In genomic region chr13:54783698-54784097, GRCm38 (mm10) we compare ENCODE assay signal across 30 mouse cellular contexts. TPM values are rescaled to one million over a fixed set of nuclear protein-coding genes. Genes with fewer than 3 reads are reported as not detected.
DNase-seq lines count a peak whose midpoint lies in the region; ATAC-seq and TF ChIP-seq lines count a peak whose summit lies in the region.
"Had no signal": no experiment of that assay in that cellular context is flagged by ENCODE, and none has a peak within 500 bp of the region (broad histone marks: within the 10 kb centered on the region; RNA-seq: fewer than 3 reads in every experiment).

TSS of gene Eif4e1b (plus strand) at chr13:54783998.

- TF ChIP-seq EP300 in ES-Bruce4 (IDR thresholded peaks at IDR 0.05; ENCODE audit: insufficient read depth, low read depth, low read length): no peak
- TF ChIP-seq EP300 in stomach, postnatal 0 days (optimal IDR thresholded peaks at IDR 0.05): no peak

- DNase-seq in midbrain, embryonic 11.5 days (ENCODE audit: low spot score, missing footprints): peak; percentile 80
- no peak for DNase-seq in midbrain, embryonic 10.5 days (ENCODE audit: low spot score)
- DNase-seq in ES-E14 (ENCODE audit: low read depth, low spot score): no peak
- DNase-seq in retina, postnatal 1 day: no peak
- no peak for DNase-seq in stomach, postnatal 0 days (ENCODE audit: low spot score)
- DNase-seq: adrenal gland, adult 2 months; adrenal gland, adult 8-10 months; adrenal gland, postnatal 10 days; adrenal gland, postnatal 14 days; adrenal gland, postnatal 25 days; adrenal gland, postnatal 36 days; B cell, adult 2 months; cerebellum, adult 11 months; cerebellum, adult 11-12 months; cerebellum, adult 18-20 months; cerebellum, adult 2 months; cerebellum, adult 8-10 months had no signal

- H3K27me3 ChIP-seq in midbrain, embryonic 11.5 days (ENCODE audit: control insufficient read depth, insufficient read depth, low read length): no peaks in the 10 kb centered on the region
- peaks cover 8% of the 10 kb centered on the region; the same call in 1 of the 2 replicates for H3K27me3 ChIP-seq in midbrain, embryonic 10.5 days (ENCODE audit: low read depth, poor library complexity, severe bottlenecking)
- H3K27me3 ChIP-seq in E14TG2a.4 (ENCODE audit: insufficient read depth, low read length): peaks cover 36% of the 10 kb centered on the region
- no peaks in the 10 kb centered on the region for H3K27me3 ChIP-seq in ES-Bruce4 (ENCODE audit: control insufficient read depth, insufficient read depth, low read length, poor library complexity, severe bottlenecking)
- no peaks in the 10 kb centered on the region for H3K27me3 ChIP-seq in forebrain, embryonic 15.5 days
- H3K27me3 ChIP-seq in stomach, postnatal 0 days (ENCODE audit: control insufficient read depth, insufficient read depth, low read length): no peaks in the 10 kb centered on the region
- H3K27me3 ChIP-seq: Patski had no signal

- no peaks in the 10 kb centered on the region for H3K36me3 ChIP-seq in midbrain, embryonic 11.5 days (ENCODE audit: control insufficient read depth, insufficient read depth, low read length)
- H3K36me3 ChIP-seq in midbrain, embryonic 10.5 days: no peaks in the 10 kb centered on the region
- H3K36me3 ChIP-seq in E14TG2a.4 (ENCODE audit: insufficient read depth, low read length) (no peaks in the 10 kb centered on the region), ES-Bruce4 (ENCODE audit: control insufficient read depth, insufficient read depth, low read length, poor library complexity, severe bottlenecking) (no peaks in the 10 kb centered on the region), ES-E14 (ENCODE audit: control insufficient read depth, insufficient read depth, low read length, poor library complexity, severe bottlenecking) (no peaks in the 10 kb centered on the region)
- no peaks in the 10 kb centered on the region for H3K36me3 ChIP-seq in forebrain, embryonic 15.5 days
- H3K36me3 ChIP-seq in stomach, postnatal 0 days (ENCODE audit: control insufficient read depth, insufficient read depth, low read length): no peaks in the 10 kb centered on the region
- H3K36me3 ChIP-seq: G1E had no signal

- H3K27ac ChIP-seq in midbrain, embryonic 11.5 days (ENCODE audit: low read depth, low read length): no peak within 1 kb of the TSS
- no peak within 1 kb of the TSS for H3K27ac ChIP-seq in midbrain, embryonic 10.5 days (replicated peaks)
- H3K27ac ChIP-seq in ES-Bruce4 (ENCODE audit: insufficient read depth, low read length): peak within 1 kb of the TSS; percentile 3; the same call in 1 of the 2 replicates
- H3K27ac ChIP-seq in ES-E14 (ENCODE audit: insufficient read depth, low read depth, low read length, poor library complexity, severe bottlenecking): peak within 1 kb of the TSS; percentile 3; the same call in 1 of the 2 replicates
- no peak within 1 kb of the TSS for H3K27ac ChIP-seq in forebrain, embryonic 15.5 days (replicated peaks)
- no peak within 1 kb of the TSS for H3K27ac ChIP-seq in stomach, postnatal 0 days (replicated peaks)

- TF ChIP-seq CTCF in E14TG2a.4 (conservative IDR thresholded peaks at IDR 0.05; ENCODE audit: low read length) (no peak), ES-Bruce4 (IDR thresholded peaks at IDR 0.05; ENCODE audit: low read depth, low read length) (no peak)
- no peak for TF ChIP-seq CTCF in stomach, postnatal 0 days (IDR thresholded peaks at IDR 0.05; ENCODE audit: low read depth)

- 88% methylated on average over 4 of the region's 4 CpGs for WGBS in midbrain, embryonic 11.5 days
- WGBS in midbrain, embryonic 10.5 days: 92% methylated on average over 4 of the region's 4 CpGs
- WGBS in forebrain, embryonic 15.5 days: 88% methylated on average over 4 of the region's 4 CpGs
- WGBS in stomach, postnatal 0 days: 76% methylated on average over 4 of the region's 4 CpGs

- H3K4me3 ChIP-seq in midbrain, embryonic 11.5 days (ENCODE audit: low read depth, low read length): no peak within 1 kb of the TSS
- no peak within 1 kb of the TSS for H3K4me3 ChIP-seq in midbrain, embryonic 10.5 days
- H3K4me3 ChIP-seq in E14TG2a.4 (replicated peaks; ENCODE audit: low read length): 0 out of 2 replicates have a peak within 1 kb of the TSS, but pooled peaks have one; percentile 13
- no peak within 1 kb of the TSS for H3K4me3 ChIP-seq in ES-Bruce4 (ENCODE audit: low read depth, low read length)
- no peak within 1 kb of the TSS for H3K4me3 ChIP-seq in ES-E14 (ENCODE audit: insufficient read depth in 1 of 2, low read depth in 1 of 2, low read length in 2 of 2, poor library complexity in 1 of 2, severe bottlenecking in 1 of 2)
- H3K4me3 ChIP-seq in forebrain, embryonic 15.5 days: no peak within 1 kb of the TSS
- H3K4me3 ChIP-seq in stomach, postnatal 0 days (ENCODE audit: low read depth, low read length): no peak within 1 kb of the TSS

- no peak for ATAC-seq in midbrain, embryonic 11.5 days (ENCODE audit: low FRiP score)
- ATAC-seq in forebrain, embryonic 15.5 days (replicated peaks): no peak
- ATAC-seq in stomach, postnatal 0 days (ENCODE audit: low FRiP score, low TSS enrichment): no peak
- ATAC-seq: activated CD4-positive, CD25-positive, alpha-beta regulatory T cell, adult 4 months; CD4-positive, CD25-positive, alpha-beta regulatory T cell, adult 4 months; Patski had no signal

- no peaks in the 10 kb centered on the region for H3K9me3 ChIP-seq in midbrain, embryonic 11.5 days (ENCODE audit: control insufficient read depth, low read length)
- no peaks in the 10 kb centered on the region for H3K9me3 ChIP-seq in midbrain, embryonic 10.5 days (replicated peaks)
- H3K9me3 ChIP-seq in E14TG2a.4 (ENCODE audit: low read length) (peaks cover 38% of the 10 kb centered on the region), ES-Bruce4 (replicated peaks; ENCODE audit: control insufficient read depth, insufficient read depth, low read length, poor library complexity, severe bottlenecking) (no peaks in the 10 kb centered on the region; the same call in 1 of the 2 replicates), ES-E14 (ENCODE audit: control insufficient read depth, insufficient read depth, low read depth, low read length) (no peaks in the 10 kb centered on the region)
- H3K9me3 ChIP-seq in forebrain, embryonic 15.5 days: no peaks in the 10 kb centered on the region
- no peaks in the 10 kb centered on the region for H3K9me3 ChIP-seq in stomach, postnatal 0 days (ENCODE audit: control insufficient read depth, low read length)
- H3K9me3 ChIP-seq: G1E had no signal

- H3K4me2 ChIP-seq in midbrain, embryonic 11.5 days: no peak within 1 kb of the TSS
- H3K4me2 ChIP-seq in forebrain, embryonic 15.5 days (replicated peaks): no peak within 1 kb of the TSS
- no peak within 1 kb of the TSS for H3K4me2 ChIP-seq in stomach, postnatal 0 days (replicated peaks; ENCODE audit: low read depth)

- H3K4me1 ChIP-seq in midbrain, embryonic 11.5 days (ENCODE audit: control insufficient read depth, insufficient read depth, low read length): no peaks in the 10 kb centered on the region
- H3K4me1 ChIP-seq in midbrain, embryonic 10.5 days: peaks cover 3% of the 10 kb centered on the region
- peaks cover 50% of the 10 kb centered on the region for H3K4me1 ChIP-seq in E14TG2a.4 (replicated peaks; ENCODE audit: low read depth, low read length)
- H3K4me1 ChIP-seq in ES-Bruce4 (ENCODE audit: control insufficient read depth, insufficient read depth, low read length): peaks cover 2% of the 10 kb centered on the region
- peaks cover 2 to 17% of the 10 kb centered on the region in 2 experiments; a peak in 2 of 4 replicates for H3K4me1 ChIP-seq in ES-E14 (ENCODE audit: control insufficient read depth in 2 of 2, insufficient read depth in 2 of 2, low read length in 2 of 2, poor library complexity in 1 of 2)
- H3K4me1 ChIP-seq in forebrain, embryonic 15.5 days: peaks cover 6% of the 10 kb centered on the region
- no peaks in the 10 kb centered on the region for H3K4me1 ChIP-seq in stomach, postnatal 0 days (replicated peaks; ENCODE audit: control insufficient read depth, insufficient read depth)

- no peak within 1 kb of the TSS for H3K9ac ChIP-seq in midbrain, embryonic 11.5 days (ENCODE audit: low read length)
- H3K9ac ChIP-seq in ES-Bruce4 (ENCODE audit: low read depth, poor library complexity, severe bottlenecking) (no peak within 1 kb of the TSS), ES-E14 (ENCODE audit: insufficient read depth, low read depth, low read length, poor library complexity, severe bottlenecking) (no peak within 1 kb of the TSS)
- no peak within 1 kb of the TSS for H3K9ac ChIP-seq in forebrain, embryonic 15.5 days (replicated peaks)
- H3K9ac ChIP-seq in stomach, postnatal 0 days (ENCODE audit: low read length): no peak within 1 kb of the TSS

- TF ChIP-seq POLR2A in ES-Bruce4 (IDR thresholded peaks at IDR 0.05; ENCODE audit: insufficient read depth, low read length): no peak

- in situ Hi-C loops in ES-E14 (cut with MboI; ENCODE audit: low sequenced_read_pairs in 2 of 2, unreplicated experiment in 2 of 2): no loop called here

TF ChIP-seq in ES-E14, 5 proteins besides CTCF, POLR2A, EP300 and RAD21:
- TF ChIP-seq MAFK (IDR thresholded peaks at IDR 0.05; ENCODE audit: insufficient read depth, low read depth, low read length): no peak
- no peak for TF ChIP-seq CHD2 (IDR thresholded peaks at IDR 0.05; ENCODE audit: low read depth, low read length)
- TF ChIP-seq HCFC1 (IDR thresholded peaks at IDR 0.05; ENCODE audit: borderline replicate concordance, insufficient read depth, low read length): no peak
- no peak for TF ChIP-seq ZC3H11A (IDR thresholded peaks at IDR 0.05; ENCODE audit: borderline replicate concordance, low read depth, low read length)
- TF ChIP-seq ZNF384 (IDR thresholded peaks at IDR 0.05; ENCODE audit: low read depth, low read length): no peak

RNA-seq across cellular contexts. Expression of gene Eif4e1b, which starts in this region (rescaled TPM):
- polyA plus RNA-seq in midbrain, embryonic 11.5 days (2014; fragmentation: Nextera tagmentation; extraction: Ambion mirVana): not detected in 2 replicates
- polyA plus RNA-seq in midbrain, embryonic 10.5 days (2016; fragmentation: Nextera tagmentation; extraction: Ambion mirVana): not detected in 2 replicates
- not detected in 2 replicates for polyA plus RNA-seq in ES-Bruce4 (2011; ENCODE audit: insufficient read depth, insufficient read length, low read depth, missing spikeins)
- 0.37 and 0.54 TPM in 2 replicates for total RNA-seq in ES-E14 (2012; rRNA removed)
- polyA plus RNA-seq in forebrain, embryonic 15.5 days (2015; fragmentation: Nextera tagmentation; extraction: Ambion mirVana): not detected in 2 replicates
- not detected in 2 replicates for polyA plus RNA-seq in stomach, postnatal 0 days (2015; fragmentation: Nextera tagmentation; extraction: Ambion mirVana)
- total RNA-seq: adrenal gland, adult 18-20 months; adrenal gland, adult 2 months; adrenal gland, adult 8-10 months; adrenal gland, postnatal 14 days; adrenal gland, postnatal 25 days; adrenal gland, postnatal 36 days; adrenal gland, postnatal 4 days; CH12.LX; MEL had no signal
- polyA plus RNA-seq: activated CD4-positive, CD25-positive, alpha-beta regulatory T cell, adult 4 months; adrenal gland, adult 2 months; brain, embryonic 14.5 days; C2C12; CD4-positive, CD25-positive, alpha-beta regulatory T cell, adult 4 months; cerebellum, adult 2 months; G1E; Patski had no signal

Comparison
In these comparisons a context has a peak if more than half of its experiments do, and no peak if none do; other contexts are left out.
1. Peak in DNase-seq in midbrain, embryonic 11.5 days; RNA of the gene not detected or under 1 TPM.
2. H3K27ac ChIP-seq: peak in ES-Bruce4 (single experiment) and ES-E14 (single experiment); none in midbrain, embryonic 11.5 days (single experiment), midbrain, embryonic 10.5 days (single experiment), forebrain, embryonic 15.5 days (single experiment) and stomach, postnatal 0 days (single experiment).